Mouse (Mus musculus) MEL (cell line): ENCODE measurements around the gene Olfr190. TPM values are rescaled to one million over a fixed set of nuclear protein-coding genes. Genes with fewer than 3 reads are reported as not detected.

Source experiments
- DNase-seq: peaks from one replicate; pipeline ENCODE4 v3.0.0; 2011; ENCODE audit warnings: low read depth, low spot score
- H3K27ac ChIP-seq: 2 replicates; pipeline ENCODE4 v1.5.1; 2012; ENCODE audit warnings: low read depth, mild to moderate bottlenecking, control low read depth, low read length, moderate library complexity; ENCODE audit not compliant: control insufficient read depth
- H3K27me3 ChIP-seq, 2 experiments: fragments of 150-350 bp in 1 of 2; sonication (generic) in 1 of 2; 2 replicates each; pipeline ENCODE4 v1.6.1; 2012; ENCODE audit warnings: low read length in 2 of 2, mild to moderate bottlenecking in 2 of 2, improper control_type of control experiment in 1 of 2, moderate library complexity in 1 of 2; ENCODE audit not compliant: insufficient read depth in 2 of 2, control insufficient read depth in 1 of 2
- H3K36me3 ChIP-seq, 2 experiments: 2 replicates each; pipeline ENCODE4 v1.6.1; 2012 to 2014; ENCODE audit warnings: low read length in 2 of 2, improper control_type of control experiment in 1 of 2, inconsistent platforms in 1 of 2, mild to moderate bottlenecking in 1 of 2; ENCODE audit not compliant: insufficient read depth in 2 of 2, control insufficient read depth in 1 of 2
- H3K4me1 ChIP-seq, 2 experiments: fragments of 150-350 bp in 1 of 2; sonication (generic) in 1 of 2; 2 replicates each; pipeline ENCODE4 v1.6.1; 2012; ENCODE audit warnings: low read length in 2 of 2, improper control_type of control experiment in 1 of 2, mild to moderate bottlenecking in 1 of 2; ENCODE audit not compliant: insufficient read depth in 2 of 2, control insufficient read depth in 1 of 2
- H3K4me3 ChIP-seq, 2 experiments: fragments of 150-350 bp in 1 of 2; sonication (generic) in 1 of 2; 2 replicates each; pipeline ENCODE4 v1.5.1; 2012; ENCODE audit warnings: low read depth in 2 of 2, low read length in 2 of 2, mild to moderate bottlenecking in 2 of 2, moderate library complexity in 2 of 2, control low read depth in 1 of 2, improper control_type of control experiment in 1 of 2; ENCODE audit not compliant: control insufficient read depth in 1 of 2, insufficient read depth in 1 of 2
- H3K79me2 ChIP-seq: 2 replicates; pipeline ENCODE4 v1.6.1; 2012; ENCODE audit warnings: mild to moderate bottlenecking, low read length, moderate library complexity; ENCODE audit not compliant: control insufficient read depth, poor library complexity, insufficient read depth
- H3K9ac ChIP-seq: 2 replicates; pipeline ENCODE4 v1.6.1; 2012; ENCODE audit warnings: low read depth, mild to moderate bottlenecking, control low read depth, low read length, moderate library complexity; ENCODE audit not compliant: control insufficient read depth, poor library complexity, severe bottlenecking
- H3K9me3 ChIP-seq: fragments of 150-350 bp; sonication (generic); replicated peaks from 2 replicates; pipeline ENCODE4 v1.6.1; 2012; ENCODE audit warnings: mild to moderate bottlenecking, low read length, improper control_type of control experiment, moderate library complexity; ENCODE audit not compliant: insufficient read depth
- BHLHE40 ChIP-seq: IDR thresholded peaks from 2 replicates; pipeline ENCODE4 v1.6.1; 2012; ENCODE audit warnings: low read depth, mild to moderate bottlenecking, inconsistent platforms, low read length, improper control_type of control experiment, borderline replicate concordance
- CHD1 ChIP-seq: IDR thresholded peaks from 2 replicates; pipeline ENCODE4 v1.6.1; 2012; ENCODE audit warnings: low read depth, mild to moderate bottlenecking, inconsistent platforms, low read length, improper control_type of control experiment
- CHD2 ChIP-seq: IDR thresholded peaks from 2 replicates; pipeline ENCODE4 v1.6.1; 2011; ENCODE audit warnings: low read length, improper control_type of control experiment
- CTCF ChIP-seq, 3 experiments: IDR thresholded peaks in 2 of 3; conservative IDR thresholded peaks in 1 of 3; 2 replicates each; pipeline ENCODE4 v1.5.1; 2011 to 2012; ENCODE audit warnings: low read length in 3 of 3, low read depth in 2 of 3, mild to moderate bottlenecking in 2 of 3, improper control_type of control experiment in 1 of 3, inconsistent platforms in 1 of 3, mixed read lengths in 1 of 3, moderate library complexity in 1 of 3; ENCODE audit not compliant: control insufficient read depth in 1 of 3, insufficient read depth in 1 of 3, poor library complexity in 1 of 3, severe bottlenecking in 1 of 3
- HCFC1 ChIP-seq: IDR thresholded peaks from 2 replicates; pipeline ENCODE4 v1.6.1; 2012; ENCODE audit warnings: low read depth, mild to moderate bottlenecking, inconsistent platforms, low read length, improper control_type of control experiment, moderate library complexity
- KAT2A ChIP-seq: conservative IDR thresholded peaks from 2 replicates; pipeline ENCODE4 v1.6.1; 2012; ENCODE audit warnings: low read depth, low read length, improper control_type of control experiment, inconsistent platforms
- MAX ChIP-seq: IDR thresholded peaks from 2 replicates; pipeline ENCODE4 v1.6.1; 2011; ENCODE audit warnings: low read length, improper control_type of control experiment
- MXI1 ChIP-seq: IDR thresholded peaks from 2 replicates; pipeline ENCODE4 v1.6.1; 2011; ENCODE audit warnings: mild to moderate bottlenecking, low read depth, low read length, improper control_type of control experiment
- MYB ChIP-seq: IDR thresholded peaks from 2 replicates; pipeline ENCODE4 v1.6.1; 2011; ENCODE audit warnings: mild to moderate bottlenecking, low read depth, low read length, improper control_type of control experiment
- MYC ChIP-seq: IDR thresholded peaks from 2 replicates; pipeline ENCODE4 v1.6.1; 2011; ENCODE audit warnings: low read depth, mild to moderate bottlenecking, low read length, improper control_type of control experiment, moderate library complexity
- NELFE ChIP-seq: IDR thresholded peaks from 2 replicates; pipeline ENCODE4 v1.6.1; 2011; ENCODE audit warnings: low read depth, low read length, improper control_type of control experiment
- NRF1 ChIP-seq: IDR thresholded peaks from 2 replicates; pipeline ENCODE4 v1.6.1; 2014; ENCODE audit warnings: low read depth, mild to moderate bottlenecking, inconsistent platforms, low read length, improper control_type of control experiment, moderate library complexity; ENCODE audit not compliant: poor library complexity, insufficient read depth, severe bottlenecking
- POLR2AphosphoS5 ChIP-seq: IDR thresholded peaks from 2 replicates; pipeline ENCODE4 v1.6.1; 2012; ENCODE audit warnings: low read depth, borderline replicate concordance, mild to moderate bottlenecking, inconsistent platforms, low read length, moderate library complexity, mixed read lengths
- TBP ChIP-seq: IDR thresholded peaks from 2 replicates; pipeline ENCODE4 v1.8.0; 2011; ENCODE audit warnings: low read depth, low read length, improper control_type of control experiment
- USF1 ChIP-seq: IDR thresholded peaks from 2 replicates; pipeline ENCODE4 v1.6.1; 2014; ENCODE audit warnings: low read depth, mild to moderate bottlenecking, inconsistent platforms, low read length, improper control_type of control experiment, moderate library complexity
- ZMIZ1 ChIP-seq: IDR thresholded peaks from 2 replicates; pipeline ENCODE4 v1.6.1; 2012; ENCODE audit warnings: low read depth, mild to moderate bottlenecking, inconsistent platforms, low read length, improper control_type of control experiment, moderate library complexity
- ZNF384 ChIP-seq: IDR thresholded peaks from 2 replicates; pipeline ENCODE4 v1.6.1; 2012; ENCODE audit warnings: low read depth, mild to moderate bottlenecking, inconsistent platforms, low read length, improper control_type of control experiment
- polyA plus RNA-seq, 2 experiments: library from polyadenylated mRNA; stranded (reverse) in 1 of 2; unstranded in 1 of 2; fragments of >175 nt in 1 of 2; fragments of >200 nt in 1 of 2; gene quantifications; 2 replicates each; pipeline versions ENCODE4 v1.2.1 to v1.2.4; 2012; ENCODE audit warnings: low replicate concordance in 2 of 2, low read depth in 1 of 2; ENCODE audit not compliant: insufficient read length in 2 of 2, insufficient read depth in 1 of 2, missing spikeins in 1 of 2
- total RNA-seq: library from RNA; depleted of rRNA; stranded (reverse); fragments of 300-350 nt; gene quantifications from 2 replicates; pipeline ENCODE4 v1.2.3, GENCODE M21; 2012; rRNA removed

Olfr190 gene
- total and polyA plus RNA-seq, 3 experiments, result not detected

GRCm38 (mm10) chr16:59030191-59030590 is 47.6 kb downstream of the Olfr190 start, which contains the start of gene Olfr186:
TSS of gene Olfr186 (minus strand) at chr16:59030291.
- Histone ChIP-seq H3K9ac (no peak within 1 kb of the TSS), H3K27me3 (no peaks in the 10 kb centered on the region), H3K9me3 (no peaks in the 10 kb centered on the region), H3K79me2 (no peaks in the 10 kb centered on the region), H3K27ac (no peak within 1 kb of the TSS), H3K4me3 (no peak within 1 kb of the TSS), H3K4me1 (no peaks in the 10 kb centered on the region), H3K36me3 (no peaks in the 10 kb centered on the region)
- DNase-seq, result no peak
- no peak for TF ChIP-seq CHD2
- TF ChIP-seq KAT2A, result no peak
- TF ChIP-seq NRF1, result no peak
- no peak for TF ChIP-seq POLR2AphosphoS5
- TF ChIP-seq TBP, result no peak
- TF ChIP-seq ZNF384, result no peak
- TF ChIP-seq ZMIZ1, result no peak
- TF ChIP-seq CTCF (IDR thresholded peaks at IDR 0.05 in 2 of 3, conservative IDR thresholded peaks at IDR 0.05 in 1 of 3; ENCODE audit: control insufficient read depth in 1 of 3, insufficient read depth in 1 of 3, low read depth in 2 of 3, low read length in 3 of 3, poor library complexity in 1 of 3, severe bottlenecking in 1 of 3), result no peak
- TF ChIP-seq USF1, result no peak
- no peak for TF ChIP-seq MYB
- no peak for TF ChIP-seq MAX
- TF ChIP-seq MXI1, result no peak
- no peak for TF ChIP-seq BHLHE40
- no peak for TF ChIP-seq HCFC1
- no peak for TF ChIP-seq MYC
- TF ChIP-seq CHD1, result no peak
- TF ChIP-seq NELFE, result no peak

Other genes starting within 250 kb of the Olfr190 start
- 0.08 TPM in 1 of 2 replicates, not detected in the other for gene Olfr177, start 203.2 kb downstream of the Olfr190 start, total RNA-seq
- gene Olfr177, start 203.2 kb downstream of the Olfr190 start, polyA plus RNA-seq, result not detected
- gene Olfr178, start 185.9 kb downstream of the Olfr190 start, total RNA-seq, result 1.2 and 3.0 TPM in 2 replicates
- gene Olfr178, start 185.9 kb downstream of the Olfr190 start, polyA plus RNA-seq, result 1 to 10 TPM in 1 of 2 experiments, not detected in 1; 3.5 TPM
- gene Olfr181, start 149.2 kb downstream of the Olfr190 start, total RNA-seq, result 0.12 TPM in 1 of 2 replicates, not detected in the other
- not detected for gene Olfr181, start 149.2 kb downstream of the Olfr190 start, polyA plus RNA-seq
- gene Olfr180, start 148.6 kb downstream of the Olfr190 start, total RNA-seq, result 0.50 TPM in 1 of 2 replicates, not detected in the other
- gene Olfr180, start 148.6 kb downstream of the Olfr190 start, polyA plus RNA-seq, result 1 to 10 TPM in 1 of 2 experiments, not detected in 1; 1.1 TPM
- 0.42 and 0.73 TPM in 2 replicates for gene Olfr183, start 82.6 kb downstream of the Olfr190 start, total RNA-seq
- gene Olfr183, start 82.6 kb downstream of the Olfr190 start, polyA plus RNA-seq, result under 1 TPM in 1 of 2 experiments, not detected in 1; 0.49 TPM
- not detected in 2 replicates for gene Olfr186, start 47.7 kb downstream of the Olfr190 start, total RNA-seq
- gene Olfr186, start 47.7 kb downstream of the Olfr190 start, polyA plus RNA-seq, result under 1 TPM in 1 of 2 experiments, not detected in 1; 0.15 TPM
- gene Olfr187, start 38.2 kb downstream of the Olfr190 start, total RNA-seq, result not detected in 2 replicates
- gene Olfr187, start 38.2 kb downstream of the Olfr190 start, polyA plus RNA-seq, result not detected
- gene Olfr191, start 11.8 kb upstream of the Olfr190 start, total RNA-seq, result not detected in 2 replicates
- under 1 TPM in 1 of 2 experiments, not detected in 1; 0.01 TPM for gene Olfr191, start 11.8 kb upstream of the Olfr190 start, polyA plus RNA-seq
- gene Olfr193, start 33.9 kb upstream of the Olfr190 start, total RNA-seq, result not detected in 2 replicates
- not detected for gene Olfr193, start 33.9 kb upstream of the Olfr190 start, polyA plus RNA-seq
- gene Olfr194, start 43.1 kb upstream of the Olfr190 start, total RNA-seq, result not detected in 2 replicates
- gene Olfr194, start 43.1 kb upstream of the Olfr190 start, polyA plus RNA-seq, result not detected
- gene Olfr195, start 69.0 kb upstream of the Olfr190 start, total RNA-seq, result 0.15 TPM in 1 of 2 replicates, not detected in the other
- not detected for gene Olfr195, start 69.0 kb upstream of the Olfr190 start, polyA plus RNA-seq
- not detected in 2 replicates for gene Olfr196, start 92.4 kb upstream of the Olfr190 start, total RNA-seq
- gene Olfr196, start 92.4 kb upstream of the Olfr190 start, polyA plus RNA-seq, result not detected
- gene Olfr198, start 125.5 kb upstream of the Olfr190 start, total RNA-seq, result not detected in 2 replicates
- gene Olfr198, start 125.5 kb upstream of the Olfr190 start, polyA plus RNA-seq, result not detected
- gene Olfr199, start 141.8 kb upstream of the Olfr190 start, total RNA-seq, result 0.08 and 0.16 TPM in 2 replicates
- under 1 TPM in 1 of 2 experiments, not detected in 1; 0.22 TPM for gene Olfr199, start 141.8 kb upstream of the Olfr190 start, polyA plus RNA-seq
- gene Olfr201, start 194.6 kb upstream of the Olfr190 start, total RNA-seq, result 0.08 TPM in 1 of 2 replicates, not detected in the other
- under 1 TPM in 1 of 2 experiments, not detected in 1; 0.03 TPM for gene Olfr201, start 194.6 kb upstream of the Olfr190 start, polyA plus RNA-seq
- not detected in 2 replicates for gene Olfr202, start 208.8 kb upstream of the Olfr190 start, total RNA-seq
- not detected for gene Olfr202, start 208.8 kb upstream of the Olfr190 start, polyA plus RNA-seq
- not detected in 2 replicates for gene Olfr203, start 220.9 kb upstream of the Olfr190 start, total RNA-seq
- not detected for gene Olfr203, start 220.9 kb upstream of the Olfr190 start, polyA plus RNA-seq
- gene Olfr204, start 240.2 kb upstream of the Olfr190 start, total RNA-seq, result not detected in 2 replicates
- gene Olfr204, start 240.2 kb upstream of the Olfr190 start, polyA plus RNA-seq, result not detected